Mouse (Mus musculus): ENCODE measurements around the gene Ttc21b.

DNA sequence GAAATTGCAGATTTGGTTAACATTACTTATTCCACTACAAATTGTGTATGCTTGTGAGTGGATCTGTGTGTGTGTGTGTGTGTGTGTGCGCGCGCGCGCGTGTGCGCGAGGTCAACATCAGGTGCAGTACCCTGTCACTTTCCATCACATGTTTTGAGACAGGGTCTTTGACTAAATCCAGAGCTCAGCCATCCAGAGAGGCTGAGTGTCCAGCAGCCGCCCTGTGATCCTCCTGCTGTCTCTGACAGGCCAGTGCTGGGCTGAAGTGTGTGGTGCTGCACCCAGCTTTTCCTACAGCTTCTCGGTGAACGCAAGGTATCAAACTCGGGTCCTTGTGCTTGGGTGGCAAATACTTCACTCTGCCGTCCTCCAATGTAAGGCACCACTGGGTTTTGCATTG is 47.1 kb downstream of the Ttc21b start:
- TF ChIP-seq CTCF (conservative IDR thresholded peaks at IDR 0.05; ENCODE audit: insufficient read depth, insufficient read length, low read depth, low read length) (no peak), POLR2A (IDR thresholded peaks at IDR 0.05; ENCODE audit: low read depth, low read length) (no peak)
